Mouse (Mus musculus): ENCODE measurements around the gene Fam3c. TPM values are rescaled to one million over a fixed set of nuclear protein-coding genes. Genes with fewer than 3 reads are reported as not detected.

Fam3c gene
- polyA plus RNA-seq, 1 experiment from 2014 or later: 42.7 TPM

DNA sequence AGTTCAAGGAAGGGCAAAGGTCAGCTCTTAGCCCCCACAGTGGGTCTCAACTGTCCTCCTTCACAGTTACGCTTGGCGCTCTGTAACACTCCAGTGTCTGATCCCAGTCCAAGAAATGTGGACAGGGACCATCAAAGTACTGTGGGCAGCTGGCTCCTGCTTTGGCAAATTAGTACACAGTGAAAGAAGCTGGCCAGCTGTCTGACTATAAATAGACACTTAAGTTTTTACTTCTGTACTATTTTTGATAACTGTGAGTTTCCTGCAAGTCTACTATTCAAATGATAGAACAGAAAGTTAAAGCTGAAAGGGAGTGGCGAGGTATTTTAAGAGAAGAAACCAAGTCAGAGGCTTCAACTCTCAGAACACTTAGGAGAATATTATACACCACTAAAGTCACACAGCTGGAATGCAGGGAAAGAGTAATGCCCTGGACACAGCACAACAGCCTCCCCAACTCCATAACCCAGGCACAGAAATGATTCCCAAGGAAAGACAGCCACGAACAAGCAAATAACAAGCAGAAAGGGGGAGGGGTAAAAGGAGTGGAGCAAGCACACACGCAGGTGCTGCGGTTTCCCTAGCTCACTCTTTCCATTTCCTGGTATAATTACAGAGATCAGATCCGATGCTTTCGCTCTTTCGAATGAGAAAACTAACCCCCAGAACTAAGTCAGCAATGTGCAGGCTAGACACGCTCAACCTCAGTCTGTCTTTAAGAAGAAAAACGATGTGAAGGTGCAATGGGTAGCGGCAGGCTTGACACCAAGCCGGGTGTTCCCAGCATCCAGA, 25.7 kb downstream of the Fam3c start:
- ATAC-seq (replicated peaks; ENCODE audit: extremely low read depth, insufficient read depth, low FRiP score): no peak
- Histone ChIP-seq H3K36me3 (ENCODE audit: control insufficient read depth, insufficient read depth) (no peaks in the 10 kb centered on the region), H3K4me2 (ENCODE audit: low read depth, low read length) (no peak overlapping the region), H3K27ac (ENCODE audit: low read length) (no peak overlapping the region), H3K4me3 (ENCODE audit: low read length) (no peak overlapping the region), H3K4me1 (ENCODE audit: control insufficient read depth, insufficient read depth, low read length) (no peaks in the 10 kb centered on the region; the same call in 1 of the 2 replicates), H3K9me3 (replicated peaks; ENCODE audit: control insufficient read depth, low read length) (no peaks in the 10 kb centered on the region), H3K9ac (ENCODE audit: low read length) (no peak overlapping the region), H3K27me3 (ENCODE audit: control insufficient read depth, insufficient read depth, low read length) (no peaks in the 10 kb centered on the region)
- 83% methylated on average over 13 of the region's 13 CpGs for WGBS

DNA sequence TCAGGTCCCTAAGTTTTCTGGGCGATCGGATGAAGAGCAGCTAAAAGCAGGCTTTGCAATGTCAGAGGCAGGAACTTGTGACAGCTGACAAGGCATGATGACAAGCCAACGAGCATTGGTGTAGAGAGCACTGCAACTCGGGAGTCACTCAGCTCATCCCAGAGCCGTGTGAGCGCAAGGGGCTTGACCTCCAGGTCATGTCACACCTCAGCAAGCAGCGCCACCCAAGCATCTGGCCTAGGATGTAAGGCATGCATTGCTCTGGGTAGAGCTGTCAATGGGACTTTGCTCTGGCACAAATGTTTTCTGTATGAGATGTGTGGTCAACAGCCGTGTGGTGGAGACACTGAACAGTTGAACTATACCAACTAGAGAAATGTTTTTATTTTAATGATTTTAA, 28.1 kb downstream of the Fam3c start:
- Histone ChIP-seq H3K36me3 (ENCODE audit: control insufficient read depth, insufficient read depth) (no peaks in the 10 kb centered on the region; the same call in 1 of the 2 replicates), H3K9me3 (replicated peaks; ENCODE audit: control insufficient read depth, low read length) (no peaks in the 10 kb centered on the region), H3K4me1 (ENCODE audit: control insufficient read depth, insufficient read depth, low read length) (no peaks in the 10 kb centered on the region; the same call in 1 of the 2 replicates), H3K4me3 (ENCODE audit: low read length) (no peak overlapping the region), H3K27ac (ENCODE audit: low read length) (no peak overlapping the region), H3K4me2 (ENCODE audit: low read depth, low read length) (no peak overlapping the region), H3K9ac (ENCODE audit: low read length) (no peak overlapping the region), H3K27me3 (ENCODE audit: control insufficient read depth, insufficient read depth, low read length) (no peaks in the 10 kb centered on the region)
- no peak for ATAC-seq (replicated peaks; ENCODE audit: extremely low read depth, insufficient read depth, low FRiP score)
- 52% methylated on average over 8 of the region's 8 CpGs for WGBS

DNA sequence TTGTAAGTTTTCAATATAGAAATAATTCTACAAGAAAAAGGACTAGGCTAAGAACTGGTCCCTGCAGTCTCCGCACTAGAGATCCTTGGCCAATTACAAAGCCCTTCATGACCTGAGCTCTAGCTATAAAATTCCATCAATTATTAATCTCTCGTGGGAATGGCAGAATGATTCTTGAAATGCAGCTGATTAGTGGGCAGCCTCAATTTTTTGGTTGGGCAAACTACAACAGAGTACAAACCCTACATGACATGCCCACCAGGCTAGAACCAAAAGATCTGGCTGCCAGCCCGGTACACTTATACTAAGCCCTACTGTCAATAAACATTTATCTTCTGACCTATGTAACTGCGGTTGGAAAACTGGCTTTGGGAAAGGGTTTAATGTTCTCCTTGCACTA, 29.0 kb downstream of the Fam3c start:
- Histone ChIP-seq H3K4me2 (ENCODE audit: low read depth, low read length) (no peak overlapping the region), H3K4me1 (ENCODE audit: control insufficient read depth, insufficient read depth, low read length) (no peaks in the 10 kb centered on the region; the same call in 1 of the 2 replicates), H3K36me3 (ENCODE audit: control insufficient read depth, insufficient read depth) (no peaks in the 10 kb centered on the region; the same call in 1 of the 2 replicates), H3K27ac (ENCODE audit: low read length) (no peak overlapping the region), H3K27me3 (ENCODE audit: control insufficient read depth, insufficient read depth, low read length) (no peaks in the 10 kb centered on the region), H3K9me3 (replicated peaks; ENCODE audit: control insufficient read depth, low read length) (no peaks in the 10 kb centered on the region), H3K4me3 (ENCODE audit: low read length) (no peak overlapping the region), H3K9ac (ENCODE audit: low read length) (no peak overlapping the region)
- WGBS: 56% methylated on average over 4 of the region's 4 CpGs
- ATAC-seq (replicated peaks; ENCODE audit: extremely low read depth, insufficient read depth, low FRiP score): no peak

DNA sequence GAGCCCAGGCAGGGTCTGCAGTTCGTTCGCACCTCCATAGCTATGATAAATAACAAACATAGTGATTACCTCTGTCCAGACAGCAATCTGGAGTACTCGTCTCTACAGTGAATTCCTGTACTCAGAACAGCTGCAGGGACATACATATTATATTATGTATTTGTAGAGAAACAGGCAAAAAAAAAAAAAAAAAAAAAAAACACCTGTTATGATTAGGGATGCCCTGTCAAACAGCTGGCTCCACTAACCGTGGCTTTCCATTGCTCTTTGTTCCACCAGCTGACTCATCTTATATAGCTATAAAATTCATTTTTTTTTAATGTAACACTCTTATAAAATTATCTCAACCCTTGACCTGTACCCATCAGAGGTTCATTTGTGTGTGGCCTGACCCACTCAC, 29.8 kb downstream of the Fam3c start:
- Histone ChIP-seq H3K9me3 (replicated peaks; ENCODE audit: control insufficient read depth, low read length) (no peaks in the 10 kb centered on the region), H3K4me2 (ENCODE audit: low read depth, low read length) (no peak overlapping the region), H3K4me3 (ENCODE audit: low read length) (no peak overlapping the region), H3K4me1 (ENCODE audit: control insufficient read depth, insufficient read depth, low read length) (no peaks in the 10 kb centered on the region; the same call in 1 of the 2 replicates), H3K9ac (ENCODE audit: low read length) (no peak overlapping the region), H3K36me3 (ENCODE audit: control insufficient read depth, insufficient read depth) (peaks cover 2% of the 10 kb centered on the region; the same call in 1 of the 2 replicates), H3K27me3 (ENCODE audit: control insufficient read depth, insufficient read depth, low read length) (no peaks in the 10 kb centered on the region), H3K27ac (ENCODE audit: low read length) (no peak overlapping the region)
- 81% methylated on average over 4 of the region's 4 CpGs for WGBS
- no peak for ATAC-seq (replicated peaks; ENCODE audit: extremely low read depth, insufficient read depth, low FRiP score)

DNA sequence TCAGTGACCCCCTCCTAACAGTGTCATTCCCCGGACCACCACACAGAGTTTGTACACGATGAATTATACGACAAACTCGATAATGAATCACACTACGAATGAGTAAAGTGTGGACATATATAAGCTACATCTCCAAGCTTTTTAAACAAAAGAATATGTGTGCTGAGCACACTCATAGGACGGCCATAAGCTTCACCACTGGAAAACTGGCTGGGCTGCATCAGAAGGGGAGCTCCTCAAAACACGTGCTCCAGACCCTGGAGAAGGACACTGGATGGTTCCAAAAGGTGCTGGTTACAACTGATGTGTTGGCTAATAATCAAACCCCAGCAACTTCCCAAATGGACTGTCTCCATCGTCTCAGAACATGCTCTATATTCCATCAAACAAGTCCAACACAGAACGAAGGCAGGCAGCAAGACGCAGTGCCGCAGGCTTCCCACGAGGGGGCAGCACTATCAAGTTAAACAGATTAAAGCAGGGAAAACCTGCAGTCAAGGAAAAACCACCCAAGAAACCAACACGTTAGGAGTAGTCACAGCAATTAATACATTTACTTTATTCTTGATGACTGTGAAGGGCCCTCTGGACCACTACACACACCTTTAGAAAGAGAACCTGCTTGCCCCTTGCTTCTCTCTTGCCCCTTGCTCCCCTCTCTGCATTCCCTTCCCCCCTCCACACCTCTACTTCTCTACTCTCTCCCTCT, 30.5 kb downstream of the Fam3c start:
- Histone ChIP-seq H3K27ac (ENCODE audit: low read length) (no peak overlapping the region), H3K4me1 (ENCODE audit: control insufficient read depth, insufficient read depth, low read length) (no peaks in the 10 kb centered on the region; the same call in 1 of the 2 replicates), H3K36me3 (ENCODE audit: control insufficient read depth, insufficient read depth) (peaks cover 6% of the 10 kb centered on the region; the same call in 1 of the 2 replicates), H3K27me3 (ENCODE audit: control insufficient read depth, insufficient read depth, low read length) (no peaks in the 10 kb centered on the region), H3K9me3 (replicated peaks; ENCODE audit: control insufficient read depth, low read length) (no peaks in the 10 kb centered on the region), H3K4me3 (ENCODE audit: low read length) (no peak overlapping the region), H3K4me2 (ENCODE audit: low read depth, low read length) (no peak overlapping the region), H3K9ac (ENCODE audit: low read length) (no peak overlapping the region)
- WGBS: 55% methylated on average over 13 of the region's 13 CpGs
- no peak; the same call in 1 of the 2 replicates for ATAC-seq (replicated peaks; ENCODE audit: extremely low read depth, insufficient read depth, low FRiP score)

DNA sequence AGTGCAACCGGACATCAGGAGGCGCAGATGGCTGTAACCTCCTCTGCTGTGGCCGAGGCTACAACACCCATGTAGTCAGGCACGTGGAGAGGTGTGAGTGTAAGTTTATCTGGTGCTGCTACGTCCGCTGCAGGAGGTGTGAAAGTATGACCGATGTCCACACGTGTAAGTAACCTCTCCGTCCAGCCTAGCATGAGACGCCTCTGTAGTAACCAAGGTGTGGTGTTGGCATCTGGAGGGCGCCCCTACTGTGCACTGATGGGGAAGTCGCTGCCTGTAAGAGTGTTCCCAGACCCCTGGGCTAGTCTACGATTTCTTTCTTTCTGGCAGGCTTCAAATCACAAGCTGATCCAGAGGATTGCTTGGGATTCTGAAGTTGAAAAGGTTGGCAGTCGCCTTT, 58.0 kb downstream of the Fam3c start:
- ATAC-seq (replicated peaks; ENCODE audit: extremely low read depth, insufficient read depth, low FRiP score): no peak
- Histone ChIP-seq H3K27me3 (ENCODE audit: control insufficient read depth, insufficient read depth, low read length) (no peaks in the 10 kb centered on the region), H3K9me3 (replicated peaks; ENCODE audit: control insufficient read depth, low read length) (no peaks in the 10 kb centered on the region), H3K4me3 (ENCODE audit: low read length) (no peak overlapping the region), H3K27ac (ENCODE audit: low read length) (no peak overlapping the region), H3K4me1 (ENCODE audit: control insufficient read depth, insufficient read depth, low read length) (no peaks in the 10 kb centered on the region), H3K4me2 (ENCODE audit: low read depth, low read length) (no peak overlapping the region), H3K9ac (ENCODE audit: low read length) (no peak overlapping the region), H3K36me3 (ENCODE audit: control insufficient read depth, insufficient read depth) (no peaks in the 10 kb centered on the region)
- 41% methylated on average over 14 of the region's 14 CpGs for WGBS

DNA sequence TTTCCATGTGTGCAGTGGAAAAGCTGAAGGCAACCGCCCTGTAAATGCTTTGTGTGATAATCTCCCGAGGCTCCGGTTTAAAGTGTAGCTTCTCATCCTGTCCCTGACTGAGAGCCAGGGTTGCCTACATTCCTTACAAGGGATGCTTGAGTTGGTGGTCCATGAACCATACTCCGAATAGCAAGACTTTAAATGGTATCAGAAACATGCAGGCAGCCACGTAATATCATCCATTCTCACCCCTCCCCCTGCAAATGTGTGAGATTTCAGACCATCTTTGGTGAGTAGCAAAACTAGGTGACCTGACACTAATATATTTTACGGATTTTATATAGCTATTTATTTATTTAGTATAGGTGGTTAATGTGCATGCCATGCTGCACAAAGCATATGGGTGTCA, 59.0 kb downstream of the Fam3c start:
- WGBS: 63% methylated on average over 6 of the region's 6 CpGs
- ATAC-seq (replicated peaks; ENCODE audit: extremely low read depth, insufficient read depth, low FRiP score): no peak
- Histone ChIP-seq H3K36me3 (ENCODE audit: control insufficient read depth, insufficient read depth) (no peaks in the 10 kb centered on the region), H3K9ac (ENCODE audit: low read length) (no peak overlapping the region), H3K27me3 (ENCODE audit: control insufficient read depth, insufficient read depth, low read length) (peaks cover 1% of the 10 kb centered on the region; the same call in 1 of the 2 replicates), H3K4me2 (ENCODE audit: low read depth, low read length) (no peak overlapping the region), H3K9me3 (replicated peaks; ENCODE audit: control insufficient read depth, low read length) (no peaks in the 10 kb centered on the region), H3K4me1 (ENCODE audit: control insufficient read depth, insufficient read depth, low read length) (no peaks in the 10 kb centered on the region), H3K27ac (ENCODE audit: low read length) (no peak overlapping the region), H3K4me3 (ENCODE audit: low read length) (no peak overlapping the region)

DNA sequence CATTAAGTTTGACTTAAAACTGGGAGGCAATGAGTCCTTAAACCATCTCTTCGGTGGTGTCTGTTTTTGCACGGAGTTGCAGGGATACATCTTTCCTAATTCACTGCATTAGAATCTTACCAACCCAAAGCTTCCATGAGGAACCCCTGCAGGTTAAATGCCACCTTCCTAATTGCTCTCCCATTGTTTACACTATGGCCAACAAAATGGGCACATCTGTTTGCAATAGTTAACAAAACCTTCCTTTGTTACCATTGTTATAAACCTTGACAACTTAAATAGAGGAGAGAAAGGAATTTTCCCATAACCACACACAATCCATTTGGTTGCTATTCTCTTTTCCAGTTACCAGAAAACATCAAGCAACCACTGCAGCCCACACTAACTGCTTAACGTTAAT, 62.1 kb downstream of the Fam3c start:
- Histone ChIP-seq H3K27ac (ENCODE audit: low read length) (no peak overlapping the region), H3K27me3 (ENCODE audit: control insufficient read depth, insufficient read depth, low read length) (peaks cover 16% of the 10 kb centered on the region), H3K36me3 (ENCODE audit: control insufficient read depth, insufficient read depth) (no peaks in the 10 kb centered on the region), H3K9me3 (replicated peaks; ENCODE audit: control insufficient read depth, low read length) (no peaks in the 10 kb centered on the region), H3K4me2 (ENCODE audit: low read depth, low read length) (no peak overlapping the region), H3K4me3 (ENCODE audit: low read length) (no peak overlapping the region), H3K4me1 (ENCODE audit: control insufficient read depth, insufficient read depth, low read length) (peaks cover 3% of the 10 kb centered on the region), H3K9ac (ENCODE audit: low read length) (no peak overlapping the region)
- no peak for ATAC-seq (replicated peaks; ENCODE audit: extremely low read depth, insufficient read depth, low FRiP score)
- WGBS: 59% methylated on average over 3 of the region's 3 CpGs

DNA sequence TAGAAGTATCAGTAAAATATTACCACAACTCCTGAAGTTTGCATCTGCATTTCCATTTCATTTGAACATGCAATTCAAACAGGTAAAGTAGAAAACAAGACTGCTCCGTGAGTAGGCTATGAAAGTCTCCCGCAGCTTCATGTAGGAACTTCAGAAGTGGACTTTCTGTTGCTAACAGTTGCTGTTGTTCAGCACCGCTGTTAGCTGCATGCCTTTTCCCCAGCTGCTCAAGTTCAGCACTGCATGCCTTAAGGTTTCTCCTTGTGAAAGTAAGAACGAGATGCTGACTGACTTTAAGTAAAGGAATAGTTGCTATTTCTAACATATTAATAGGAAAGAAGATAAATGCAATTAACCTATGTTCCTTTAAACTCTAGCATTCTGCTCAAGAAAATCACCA, 64.0 kb downstream of the Fam3c start:
- H3K27ac ChIP-seq (ENCODE audit: low read length): no peak overlapping the region
- peaks cover 9% of the 10 kb centered on the region for H3K4me1 ChIP-seq (ENCODE audit: control insufficient read depth, insufficient read depth, low read length)
- 34% methylated on average over 4 of the region's 4 CpGs for WGBS
- no peak overlapping the region for H3K9ac ChIP-seq (ENCODE audit: low read length)
- peaks cover 29% of the 10 kb centered on the region for H3K27me3 ChIP-seq (ENCODE audit: control insufficient read depth, insufficient read depth, low read length)
- H3K9me3 ChIP-seq (replicated peaks; ENCODE audit: control insufficient read depth, low read length): no peaks in the 10 kb centered on the region
- no peaks in the 10 kb centered on the region for H3K36me3 ChIP-seq (ENCODE audit: control insufficient read depth, insufficient read depth)
- no peak for ATAC-seq (replicated peaks; ENCODE audit: extremely low read depth, insufficient read depth, low FRiP score)
- no peak overlapping the region for H3K4me3 ChIP-seq (ENCODE audit: low read length)
- no peak overlapping the region for H3K4me2 ChIP-seq (ENCODE audit: low read depth, low read length)
